Mouse (Mus musculus): ENCODE results near the gene Cd96.

Cd96 gene

DNA sequence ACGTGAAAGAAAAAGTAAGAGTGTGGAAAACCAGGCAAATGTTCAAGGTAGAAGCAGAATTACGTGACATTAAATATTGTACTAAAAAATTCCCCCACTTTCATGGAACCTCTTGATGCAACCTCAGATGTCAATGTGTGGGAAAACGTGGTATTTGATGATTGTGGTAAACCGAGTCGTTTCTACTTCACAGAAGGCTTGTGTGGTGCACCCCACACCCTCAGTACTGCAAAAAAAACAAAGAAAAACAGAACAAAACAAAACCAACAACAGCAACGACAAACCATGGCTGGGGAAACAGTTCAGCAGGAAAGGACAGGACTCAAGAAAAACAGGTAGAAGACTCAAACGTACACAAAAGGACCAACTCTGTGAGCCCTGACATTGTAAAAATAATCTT, 121.8 kb downstream of the Cd96 start:
- Histone ChIP-seq H3K4me1 (replicated peaks; ENCODE audit: low read depth, low read length) (no peaks in the 10 kb centered on the region), H3K9me3 (ENCODE audit: low read length) (no peaks in the 10 kb centered on the region), H3K27me3 (ENCODE audit: insufficient read depth, low read length) (no peaks in the 10 kb centered on the region), H3K36me3 (ENCODE audit: insufficient read depth, low read length) (no peaks in the 10 kb centered on the region), H3K4me3 (replicated peaks; ENCODE audit: low read length) (no peak overlapping the region)
- TF ChIP-seq CTCF (conservative IDR thresholded peaks at IDR 0.05; ENCODE audit: low read length) (no peak), NANOG (IDR thresholded peaks at IDR 0.05; ENCODE audit: borderline replicate concordance, low read length) (no peak), POU5F1 (IDR thresholded peaks at IDR 0.05; ENCODE audit: borderline replicate concordance, low read length) (no peak)

DNA sequence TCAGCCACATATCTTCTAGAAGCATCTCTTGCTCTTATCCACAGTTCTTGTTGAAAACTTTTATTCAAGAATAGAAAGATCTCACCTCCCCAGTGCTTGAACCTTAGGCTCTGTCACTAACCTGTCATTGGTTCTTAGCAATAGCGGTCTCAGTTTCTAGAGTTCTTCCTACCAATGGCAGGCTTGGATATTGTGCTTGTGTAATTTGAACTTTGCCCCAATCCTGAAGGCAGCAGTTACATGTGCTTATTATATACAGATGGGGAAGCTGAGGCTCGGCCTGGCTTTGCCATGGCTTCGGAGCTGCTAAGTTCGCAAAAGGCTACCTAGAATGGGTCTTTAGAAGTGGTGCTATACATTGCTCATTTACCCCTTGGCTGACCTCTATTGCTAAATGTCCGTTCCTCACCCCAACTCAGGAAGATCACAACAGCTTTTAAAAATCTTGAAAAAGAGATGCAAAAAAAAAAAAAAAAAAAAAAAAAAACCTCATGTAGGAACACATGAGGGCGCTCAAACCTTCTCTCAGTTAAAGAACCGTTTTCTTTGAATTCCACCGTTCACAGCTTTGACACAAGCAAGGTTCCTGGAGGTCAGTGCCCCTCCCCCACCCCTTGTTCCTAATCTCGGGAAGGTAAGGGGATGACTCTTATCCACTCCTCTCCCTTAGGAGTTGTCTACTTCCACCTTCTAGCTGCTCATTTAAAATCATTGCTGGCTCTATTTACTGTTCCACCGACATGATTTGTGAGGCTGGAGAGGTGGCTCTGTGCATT, 129.0 kb downstream of the Cd96 start:
- no peak for TF ChIP-seq POU5F1 (IDR thresholded peaks at IDR 0.05; ENCODE audit: borderline replicate concordance, low read length)
- no peak for TF ChIP-seq NANOG (IDR thresholded peaks at IDR 0.05; ENCODE audit: borderline replicate concordance, low read length)
- no peak for TF ChIP-seq CTCF (conservative IDR thresholded peaks at IDR 0.05; ENCODE audit: low read length)
- H3K9me3 ChIP-seq (ENCODE audit: low read length): no peaks in the 10 kb centered on the region
- H3K36me3 ChIP-seq (ENCODE audit: insufficient read depth, low read length): no peaks in the 10 kb centered on the region
- H3K4me1 ChIP-seq (replicated peaks; ENCODE audit: low read depth, low read length): peaks cover 3% of the 10 kb centered on the region; the same call in 1 of the 2 replicates
- H3K4me3 ChIP-seq (replicated peaks; ENCODE audit: low read length): no peak overlapping the region
- H3K27me3 ChIP-seq (ENCODE audit: insufficient read depth, low read length): no peaks in the 10 kb centered on the region

DNA sequence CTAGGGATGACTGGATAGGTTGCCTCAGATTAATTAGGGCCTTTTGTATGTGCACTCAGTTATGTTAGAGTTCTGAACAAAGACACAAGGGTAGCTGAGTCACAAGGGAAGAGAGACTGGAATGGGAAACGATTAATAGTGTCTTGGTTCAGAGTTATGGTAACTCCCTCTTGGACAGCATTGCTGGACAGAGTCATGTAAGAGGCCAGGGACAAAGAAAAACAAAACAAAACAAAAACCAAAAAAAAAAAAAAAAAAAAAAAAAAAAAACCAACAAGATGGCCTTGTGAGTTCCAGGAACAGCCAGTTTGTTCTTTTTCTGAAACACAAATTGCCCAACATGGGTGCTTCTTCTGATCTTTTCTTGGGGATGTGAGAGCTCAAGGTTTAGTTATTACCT, 133.8 kb downstream of the Cd96 start:
- Histone ChIP-seq H3K36me3 (ENCODE audit: insufficient read depth, low read length) (no peaks in the 10 kb centered on the region), H3K4me3 (replicated peaks; ENCODE audit: low read length) (no peak overlapping the region), H3K9me3 (ENCODE audit: low read length) (no peaks in the 10 kb centered on the region), H3K4me1 (replicated peaks; ENCODE audit: low read depth, low read length) (no peaks in the 10 kb centered on the region), H3K27me3 (ENCODE audit: insufficient read depth, low read length) (no peaks in the 10 kb centered on the region)
- TF ChIP-seq CTCF (conservative IDR thresholded peaks at IDR 0.05; ENCODE audit: low read length) (no peak), POU5F1 (IDR thresholded peaks at IDR 0.05; ENCODE audit: borderline replicate concordance, low read length) (no peak), NANOG (IDR thresholded peaks at IDR 0.05; ENCODE audit: borderline replicate concordance, low read length) (no peak)
